Mouse (Mus musculus) intestine, embryonic 14.5 days (tissue): Measurements from ENCODE around the gene Mrpl27. TPM values are rescaled to one million over a fixed set of nuclear protein-coding genes. Genes with fewer than 3 reads are reported as not detected.

Experiments
- ATAC-seq: fragments of 200-750 bp; cut with Nextera tagmentation; replicated peaks from 2 replicates; pipeline ENCODE4 v1.8.0; 2017; ENCODE audit warnings: low read depth, moderate number of reproducible peaks, moderate TSS enrichment, moderate library complexity; ENCODE audit not compliant: low FRiP score, low TSS enrichment
- DNase-seq: peaks from one replicate; pipeline ENCODE4 v3.0.0-alpha.2; 2018; ENCODE audit warnings: low spot score
- H3K27ac ChIP-seq: fragments of 300-500 bp; sonication (generic); 2 replicates; pipeline ENCODE4 v1.5.1; 2014; ENCODE audit warnings: low read depth, mild to moderate bottlenecking, control low read depth
- H3K27me3 ChIP-seq: fragments of 300-500 bp; sonication (generic); replicated peaks from 2 replicates; pipeline ENCODE4 v1.6.1; 2014; ENCODE audit warnings: low read length, control low read depth; ENCODE audit not compliant: control insufficient read depth, insufficient read depth
- H3K36me3 ChIP-seq: fragments of 300-500 bp; sonication (generic); 2 replicates; pipeline ENCODE4 v1.6.1; 2014; ENCODE audit warnings: low read length, control low read depth; ENCODE audit not compliant: control insufficient read depth, insufficient read depth
- H3K4me1 ChIP-seq: fragments of 300-500 bp; sonication (generic); replicated peaks from 2 replicates; pipeline ENCODE4 v1.6.1; 2014; ENCODE audit warnings: low read length, control low read depth, mixed read lengths; ENCODE audit not compliant: control insufficient read depth, insufficient read depth
- H3K4me2 ChIP-seq: fragments of 300-500 bp; sonication (generic); 2 replicates; pipeline ENCODE4 v1.6.1; 2014; ENCODE audit warnings: low read length
- H3K4me3 ChIP-seq: fragments of 300-500 bp; sonication (generic); 2 replicates; pipeline ENCODE4 v1.5.1; 2014; ENCODE audit warnings: low read depth, low read length, control low read depth, mixed read lengths
- H3K9ac ChIP-seq: fragments of 300-500 bp; sonication (generic); 2 replicates; pipeline ENCODE4 v1.6.1; 2014; ENCODE audit warnings: mild to moderate bottlenecking, low read length
- H3K9me3 ChIP-seq: fragments of 300-500 bp; sonication (generic); 2 replicates; pipeline ENCODE4 v1.6.1; 2016; ENCODE audit warnings: low read length, control low read depth; ENCODE audit not compliant: control insufficient read depth
- WGBS: fragments of 180-500 bp; shearing (Covaris S2); extraction: QIAGEN DNeasy Blood & Tissue Kit; methylation state at CpG from one replicate; pipeline ENCODE4 v1.1.7; 2014; 5-methylcytosine and 5-hydroxymethylcytosine counted together
- polyA plus RNA-seq: library from polyadenylated mRNA; unstranded; fragments of >200 nt; fragmentation: Nextera tagmentation; extraction: Ambion mirVana; gene quantifications from 2 replicates; pipeline ENCODE4 v1.2.1, GENCODE M21; 2014

Gene Mrpl27
- polyA plus RNA-seq, 1 experiment from 2014 or later: 137 TPM

DNA sequence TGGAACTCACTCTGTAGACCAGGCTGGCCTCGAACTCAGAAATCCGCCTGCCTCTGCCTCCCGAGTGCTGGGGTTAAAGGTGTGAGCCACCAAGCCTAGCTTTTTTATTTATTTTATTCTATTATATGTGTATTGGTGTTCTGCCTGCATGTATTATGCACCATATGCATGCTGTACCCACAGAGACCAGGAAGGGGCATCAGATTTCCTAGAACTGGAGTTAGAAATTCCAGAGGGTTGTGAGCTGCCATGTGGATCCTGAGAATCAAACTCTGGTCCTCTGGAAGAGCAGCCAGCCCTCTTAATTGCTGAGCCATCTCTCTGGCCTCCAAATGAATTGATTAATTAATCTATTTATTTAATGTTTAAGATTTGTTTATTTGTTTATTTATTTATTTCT is 45.8 kb downstream of the Mrpl27 start:
- Histone ChIP-seq H3K36me3 (no peaks in the 10 kb centered on the region), H3K9ac (no peak overlapping the region), H3K9me3 (no peaks in the 10 kb centered on the region), H3K27ac (no peak overlapping the region), H3K4me2 (no peak overlapping the region), H3K27me3 (no peaks in the 10 kb centered on the region), H3K4me3 (no peak overlapping the region), H3K4me1 (peaks cover 21% of the 10 kb centered on the region; the same call in 1 of the 2 replicates)
- no peak for DNase-seq
- ATAC-seq: no peak
- WGBS: 93% methylated on average over 3 of the region's 3 CpGs

DNA sequence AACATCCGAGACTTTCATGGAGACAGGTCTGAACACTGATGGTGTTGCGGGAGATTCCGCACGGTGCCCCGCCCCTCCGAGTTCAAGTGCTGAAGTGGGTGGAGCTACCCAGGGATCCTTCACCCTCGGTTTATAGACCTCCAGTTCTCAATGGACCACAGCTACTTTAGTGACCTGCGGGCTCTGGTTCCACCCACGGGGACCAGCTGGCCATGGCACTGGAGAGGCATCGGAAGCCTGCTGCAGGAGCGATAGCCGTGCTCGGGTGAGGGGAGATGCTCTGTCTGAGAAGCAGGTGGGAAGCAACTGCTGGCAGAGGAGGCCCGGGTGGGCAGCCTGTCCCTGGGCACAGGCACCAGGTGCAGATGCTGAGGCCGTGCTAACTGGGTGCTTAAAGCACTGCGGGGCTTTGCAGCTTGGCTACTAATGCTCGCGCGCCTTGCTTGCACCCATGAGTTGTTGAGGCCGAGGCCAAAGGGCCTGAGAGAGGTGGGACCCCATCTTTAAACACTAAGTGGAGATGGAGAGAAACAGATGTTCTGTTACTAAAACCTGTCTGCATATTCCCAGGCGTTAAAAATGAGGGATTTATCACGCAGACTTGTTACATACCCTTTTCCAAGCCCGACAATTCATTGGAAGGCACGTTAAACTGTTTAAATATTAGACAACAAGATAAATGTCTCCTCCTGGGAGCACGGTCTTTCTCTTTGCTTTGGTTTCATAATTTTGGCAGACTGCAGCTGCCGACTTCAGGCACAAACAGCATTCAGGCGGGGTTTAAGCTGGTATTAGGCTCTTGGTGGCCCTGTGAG is 48.0 kb downstream of the Mrpl27 start:
- H3K9me3 ChIP-seq: peaks cover 3% of the 10 kb centered on the region; the same call in 1 of the 2 replicates
- no peak for ATAC-seq
- DNase-seq: peak; percentile 57

DNA sequence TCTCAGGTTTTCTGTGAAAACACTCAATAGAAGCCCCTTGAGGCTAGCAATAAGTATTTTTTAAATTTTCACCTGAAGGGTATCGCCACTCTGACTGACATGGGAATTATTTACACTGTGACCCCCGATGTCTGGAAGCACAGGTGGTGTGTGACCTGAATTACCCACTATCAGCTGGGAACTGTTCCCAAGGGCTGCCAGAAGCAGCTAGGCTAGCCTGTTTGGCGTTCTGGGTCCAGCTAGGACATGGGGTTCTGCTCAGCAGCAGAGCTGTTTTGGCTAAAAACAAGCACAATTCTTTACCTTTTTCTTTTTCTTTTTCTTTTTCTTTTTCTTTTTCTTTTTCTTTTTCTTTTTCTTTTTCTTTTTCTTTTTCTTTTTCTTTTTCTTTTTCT is 48.6 kb downstream of the Mrpl27 start:
- Histone ChIP-seq H3K4me3 (no peak overlapping the region), H3K9ac (no peak overlapping the region)
- WGBS: 33% methylated on average over 3 of the region's 3 CpGs

More for the DNA sequence above, 48.0 kb downstream of the Mrpl27 start:
- no peak overlapping the region for H3K9ac ChIP-seq
- H3K4me3 ChIP-seq: peak overlapping the region; percentile 17; the same call in 1 of the 2 replicates
- 25% methylated on average over 27 of the region's 27 CpGs for WGBS
- peak overlapping the region; percentile 59 for H3K27ac ChIP-seq
- no peaks in the 10 kb centered on the region for H3K36me3 ChIP-seq
- peak overlapping the region; percentile 35 for H3K4me2 ChIP-seq
- no peaks in the 10 kb centered on the region for H3K27me3 ChIP-seq
- H3K4me1 ChIP-seq: peaks cover 21% of the 10 kb centered on the region; the same call in 1 of the 2 replicates

DNA sequence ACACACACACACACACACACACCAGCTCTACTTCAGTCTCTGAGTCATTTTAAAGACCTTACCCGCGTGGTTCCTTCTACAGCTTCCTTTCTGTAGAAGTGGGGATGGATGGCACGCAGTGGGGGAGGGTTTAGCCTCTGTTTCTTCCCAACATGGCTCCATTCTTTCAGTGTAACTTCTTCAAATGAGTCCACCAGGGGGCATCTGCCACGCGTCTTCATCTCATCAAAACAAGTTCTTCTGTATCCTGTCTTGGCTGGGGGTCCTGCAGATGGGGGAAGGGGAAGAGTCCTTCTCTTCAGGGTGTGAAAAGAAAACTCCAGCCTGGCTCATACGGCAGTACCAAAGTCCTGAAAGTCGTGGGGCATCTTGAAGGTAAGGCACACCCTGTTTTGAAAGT is 50.5 kb downstream of the Mrpl27 start:
- no peak for ATAC-seq
- Histone ChIP-seq H3K4me2 (no peak overlapping the region), H3K27me3 (no peaks in the 10 kb centered on the region), H3K27ac (0 out of 2 replicates have a peak overlapping the region, but pooled peaks have one; percentile 29), H3K9ac (no peak overlapping the region), H3K4me1 (peaks cover 21% of the 10 kb centered on the region; the same call in 1 of the 2 replicates), H3K9me3 (peaks cover 3% of the 10 kb centered on the region; the same call in 1 of the 2 replicates), H3K36me3 (no peaks in the 10 kb centered on the region), H3K4me3 (no peak overlapping the region)
- WGBS: 47% methylated on average over 7 of the region's 7 CpGs
- DNase-seq: no peak

More for the DNA sequence above, 48.6 kb downstream of the Mrpl27 start:
- Histone ChIP-seq H3K4me1 (peaks cover 21% of the 10 kb centered on the region; the same call in 1 of the 2 replicates), H3K27me3 (no peaks in the 10 kb centered on the region), H3K9me3 (peaks cover 3% of the 10 kb centered on the region; the same call in 1 of the 2 replicates), H3K27ac (peak overlapping the region; percentile 59; the same call in 1 of the 2 replicates), H3K4me2 (peak overlapping the region; percentile 35; the same call in 1 of the 2 replicates), H3K36me3 (no peaks in the 10 kb centered on the region)
- no peak for ATAC-seq
- DNase-seq: no peak

DNA sequence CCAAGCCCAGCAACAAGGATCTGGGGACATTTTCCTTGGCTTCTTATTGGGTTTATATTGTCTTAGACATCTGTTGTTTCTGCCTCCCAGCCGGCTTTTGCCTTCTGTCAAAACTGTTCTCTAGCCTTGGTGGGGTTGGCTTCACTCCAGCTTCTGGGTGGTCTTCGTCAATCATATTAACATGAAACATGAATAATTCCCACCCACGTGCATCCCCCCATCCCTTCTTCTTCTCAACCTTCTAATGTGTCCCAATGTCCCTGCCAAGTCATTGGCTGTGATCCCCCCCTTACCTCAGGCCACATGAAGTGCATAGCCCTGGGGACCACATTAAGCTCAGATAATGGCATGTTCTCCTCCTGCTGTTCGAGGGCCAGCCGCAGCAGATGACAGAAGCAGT is 50.9 kb downstream of the Mrpl27 start, which contains the start of gene Gm11541:
Gm11541 (minus strand) TSS at position 28 of the 400 bp plus-strand sequence.
- H3K4me1 ChIP-seq: peaks cover 21% of the 10 kb centered on the region; the same call in 1 of the 2 replicates
- H3K4me2 ChIP-seq: no peak within 1 kb of the TSS
- peak within 1 kb of the TSS; percentile 29; the same call in 1 of the 2 replicates for H3K27ac ChIP-seq
- H3K27me3 ChIP-seq: no peaks in the 10 kb centered on the region
- peaks cover 3% of the 10 kb centered on the region; the same call in 1 of the 2 replicates for H3K9me3 ChIP-seq
- ATAC-seq: no peak
- DNase-seq: no peak
- WGBS: 59% methylated on average over 5 of the region's 5 CpGs
- no peaks in the 10 kb centered on the region for H3K36me3 ChIP-seq
- H3K4me3 ChIP-seq: no peak within 1 kb of the TSS
- H3K9ac ChIP-seq: no peak within 1 kb of the TSS

Other genes starting within 250 kb of the Mrpl27 start
- 11.1 and 11.5 TPM in 2 replicates for gene Cacna1g, start 179.6 kb upstream of the Mrpl27 start, polyA plus RNA-seq
- gene Spata20, start 167.6 kb upstream of the Mrpl27 start, polyA plus RNA-seq: 0.08 and 0.24 TPM in 2 replicates
- gene Epn3, start 153.8 kb upstream of the Mrpl27 start, polyA plus RNA-seq: 1.8 TPM in 2 replicates
- 1.8 and 2.5 TPM in 2 replicates for gene Mycbpap, start 132.0 kb upstream of the Mrpl27 start, polyA plus RNA-seq
- 2.9 and 3.8 TPM in 2 replicates for gene Rsad1, start 104.5 kb upstream of the Mrpl27 start, polyA plus RNA-seq
- gene Chad, start 88.7 kb upstream of the Mrpl27 start, polyA plus RNA-seq: 0.77 and 1.2 TPM in 2 replicates
- gene Acsf2, start 51.9 kb upstream of the Mrpl27 start, polyA plus RNA-seq: 5.7 TPM in 2 replicates
- gene Lrrc59, start 24.0 kb upstream of the Mrpl27 start, polyA plus RNA-seq: 168 and 180 TPM in 2 replicates
- gene Eme1, start 197 bp downstream of the Mrpl27 start, polyA plus RNA-seq: 25.2 and 26.0 TPM in 2 replicates
- 19.9 and 21.1 TPM in 2 replicates for gene Xylt2, start 23.7 kb downstream of the Mrpl27 start, polyA plus RNA-seq
- gene Gm11541, start 50.7 kb downstream of the Mrpl27 start, polyA plus RNA-seq: 0.89 and 1.1 TPM in 2 replicates
- gene Cdc34b, start 88.0 kb downstream of the Mrpl27 start, polyA plus RNA-seq: 0.20 TPM in 1 of 2 replicates, not detected in the other
- not detected in 2 replicates for gene Tmem92, start 128.9 kb downstream of the Mrpl27 start, polyA plus RNA-seq